Mouse (Mus musculus): ENCODE results near the gene Fam129b.

GRCm38 (mm10) chr2:32879593-32879992 is 3.7 kb downstream of the Fam129b start:
- TF ChIP-seq ETS1 (IDR thresholded peaks at IDR 0.05; ENCODE audit: low read depth, low read length): no peak
- TF ChIP-seq ZKSCAN1 (IDR thresholded peaks at IDR 0.05; ENCODE audit: low read depth, low read length): no peak
- TF ChIP-seq POLR2A (IDR thresholded peaks at IDR 0.05; ENCODE audit: control insufficient read depth in 1 of 2, insufficient read depth in 1 of 2, low read depth in 1 of 2, low read length in 2 of 2, poor library complexity in 1 of 2): no peak
- TF ChIP-seq EP300 (IDR thresholded peaks at IDR 0.05; ENCODE audit: low read depth in 1 of 2, low read length in 2 of 2): no peak
- no peak for TF ChIP-seq CTCF (IDR thresholded peaks at IDR 0.05 in 2 of 3, conservative IDR thresholded peaks at IDR 0.05 in 1 of 3; ENCODE audit: control insufficient read depth in 1 of 3, insufficient read depth in 1 of 3, low read depth in 2 of 3, low read length in 3 of 3, poor library complexity in 1 of 3, severe bottlenecking in 1 of 3)
- no peak for TF ChIP-seq TBP (IDR thresholded peaks at IDR 0.05; ENCODE audit: low read depth, low read length)
- no peak for TF ChIP-seq MAX (IDR thresholded peaks at IDR 0.05; ENCODE audit: low read length)
- TF ChIP-seq SIN3A (IDR thresholded peaks at IDR 0.05; ENCODE audit: low read length): no peak
- no peak for TF ChIP-seq GATA1 (IDR thresholded peaks at IDR 0.05; ENCODE audit: low read depth, low read length)
- no peak for TF ChIP-seq ZNF384 (IDR thresholded peaks at IDR 0.05; ENCODE audit: low read depth, low read length)
